Mouse (Mus musculus): ENCODE measurements around the gene Mlst8.

DNA sequence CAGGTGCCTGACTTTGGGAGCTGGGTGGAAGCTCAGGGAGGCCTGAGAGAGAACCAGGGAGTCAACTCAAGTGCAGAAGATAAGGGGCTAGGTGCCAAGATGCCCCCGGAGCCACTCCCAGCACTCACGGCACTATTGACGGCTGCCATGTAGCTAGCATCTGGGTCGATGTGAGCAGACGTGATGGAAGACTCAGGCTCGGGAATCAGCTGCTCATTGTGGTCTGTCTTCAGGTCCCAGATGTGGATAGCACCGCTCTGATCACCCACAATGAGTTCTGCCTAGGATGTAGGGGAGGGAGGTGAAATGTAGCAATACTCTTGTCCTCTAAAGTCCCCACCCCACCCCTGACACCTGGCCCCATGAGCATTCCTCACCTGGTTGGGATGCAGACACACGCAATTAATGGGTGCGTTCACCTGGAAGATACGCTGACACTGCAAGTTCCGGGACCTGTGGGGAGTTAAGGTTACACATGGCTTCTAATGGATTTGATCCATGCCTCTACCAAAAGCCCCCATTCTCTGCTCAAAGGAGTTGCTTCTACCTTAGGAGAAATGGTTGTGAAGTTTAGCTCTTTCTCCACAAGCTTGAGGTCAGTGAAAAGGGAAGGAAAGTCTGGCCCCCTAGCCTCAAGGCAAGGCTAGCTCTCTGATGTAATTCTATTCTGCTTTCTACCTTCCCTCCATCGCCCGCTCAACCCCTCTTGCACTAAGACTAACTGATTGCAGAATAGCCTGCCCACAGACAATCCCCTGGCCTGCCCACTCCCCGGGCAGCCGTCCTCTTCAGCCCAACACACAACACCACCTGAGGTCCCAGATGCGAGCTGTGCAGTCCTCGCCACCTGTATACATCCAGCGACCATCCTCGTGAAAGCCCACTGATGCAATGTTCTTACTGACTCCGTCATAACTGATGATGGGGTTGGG lies 1.6 kb downstream of the Mlst8 start:
- TF ChIP-seq CTCF (IDR thresholded peaks at IDR 0.05; ENCODE audit: extremely low read depth, insufficient read depth, insufficient read length, insufficient replicate concordance) = no peak
- no peak for TF ChIP-seq POLR2A (IDR thresholded peaks at IDR 0.05; ENCODE audit: low read depth, low read length)

Measured in spleen, adult 2 months (tissue).